Mouse (Mus musculus) kidney, postnatal 4 days (tissue): Measurements from ENCODE around the gene Smug1.

Source experiments
- DNase-seq, 2 experiments: peaks; one replicate each; pipeline ENCODE4 v3.0.0; 2021; ENCODE audit warnings: mixed read lengths in 2 of 2

Smug1 gene

DNA sequence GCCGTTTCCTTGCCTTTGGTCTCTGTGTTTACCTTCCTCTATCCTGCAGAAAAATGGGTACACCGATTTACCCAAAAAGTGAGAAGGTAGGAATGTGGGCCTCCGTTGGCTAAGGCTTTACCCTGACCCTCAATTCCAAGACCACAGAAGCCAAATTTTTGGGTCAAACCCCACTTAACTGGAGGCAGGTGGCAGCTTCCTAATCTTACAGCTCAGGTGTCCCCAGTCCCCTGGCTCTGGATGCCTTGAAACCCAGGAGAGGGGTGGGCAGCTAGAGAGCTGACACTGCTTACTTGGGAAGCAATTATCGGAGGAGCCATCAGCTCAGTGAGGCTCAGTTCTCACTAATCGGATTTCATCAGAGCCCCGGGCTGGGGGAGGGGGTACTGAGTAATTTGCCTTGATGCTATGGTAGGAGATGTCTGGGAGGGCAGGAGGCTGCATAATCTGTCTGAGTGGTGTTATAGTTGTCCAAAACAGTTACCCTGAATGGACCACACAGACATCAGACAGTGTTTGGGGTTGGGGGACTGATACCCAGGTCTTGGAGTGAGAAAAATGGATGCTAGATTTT lies at the start of gene Smug1:
Gene Smug1 (minus strand): TSS at position 51 of the 574 bp plus-strand sequence.
- no peak for DNase-seq

DNA sequence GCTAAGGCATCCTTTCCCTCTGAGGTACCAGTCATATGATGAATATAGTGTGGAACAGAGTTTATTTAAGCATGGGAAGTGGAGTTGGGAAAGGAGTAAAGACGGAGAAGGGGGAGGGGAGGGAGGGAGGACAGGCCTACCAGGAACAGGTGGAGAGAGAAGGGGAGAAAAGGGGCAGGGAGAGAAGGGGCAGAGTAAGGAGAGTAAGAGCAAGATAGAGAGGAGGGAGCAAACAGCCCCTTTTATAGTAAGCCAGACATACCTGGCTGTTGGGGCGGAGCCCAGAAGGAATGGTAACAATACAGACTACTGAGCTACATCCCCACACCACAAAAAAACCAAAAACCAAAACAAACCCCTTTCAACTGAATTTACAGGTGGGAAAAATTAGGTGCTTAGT lies 49.2 kb upstream of the Smug1 start:
- no peak for DNase-seq

DNA sequence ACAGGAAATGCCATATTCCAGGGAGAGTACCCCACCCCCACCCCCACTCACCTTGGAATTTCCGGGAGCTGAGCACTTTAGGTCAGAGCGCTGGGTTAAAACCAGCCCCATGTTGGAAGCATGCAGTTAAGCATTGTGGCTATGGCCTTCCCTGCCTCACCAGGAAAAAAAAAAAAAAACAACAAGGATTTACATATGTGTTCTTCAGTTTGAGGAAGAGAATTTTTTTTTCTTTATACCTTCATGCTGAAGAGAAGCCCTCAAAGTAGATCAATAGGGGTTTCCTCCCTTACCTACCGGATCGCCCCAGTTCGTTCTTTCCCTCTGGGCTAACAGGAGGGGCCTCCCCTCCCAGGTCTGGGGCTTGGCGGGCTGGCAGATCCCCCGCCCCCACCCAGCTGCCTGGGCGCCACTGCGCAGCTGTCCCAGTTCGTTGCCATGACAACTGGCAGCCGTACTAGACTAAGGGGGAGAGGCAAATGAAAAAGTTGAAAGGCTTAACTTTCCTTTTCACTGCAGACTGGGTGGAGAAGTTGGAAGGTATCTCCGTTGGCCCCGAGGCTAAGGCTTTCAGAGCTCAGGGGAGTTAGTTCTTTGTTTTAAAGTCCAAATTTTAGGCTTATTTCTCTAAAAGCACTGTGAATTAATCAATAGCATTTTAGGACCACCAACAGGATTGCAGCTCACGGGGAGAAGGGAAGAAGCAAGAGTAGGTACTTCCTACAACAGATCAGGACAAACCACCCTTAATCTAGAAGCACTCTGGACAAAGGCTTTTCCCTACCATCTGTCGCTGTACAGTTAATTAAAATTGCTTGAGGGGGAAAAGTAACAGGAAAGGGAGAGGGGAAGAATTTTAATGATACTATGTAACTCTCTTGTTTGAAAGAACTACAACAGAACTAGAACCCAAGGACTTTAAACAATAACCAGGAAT lies 48.3 kb upstream of the Smug1 start:
- peak; percentile 92 to 95 for DNase-seq

DNA sequence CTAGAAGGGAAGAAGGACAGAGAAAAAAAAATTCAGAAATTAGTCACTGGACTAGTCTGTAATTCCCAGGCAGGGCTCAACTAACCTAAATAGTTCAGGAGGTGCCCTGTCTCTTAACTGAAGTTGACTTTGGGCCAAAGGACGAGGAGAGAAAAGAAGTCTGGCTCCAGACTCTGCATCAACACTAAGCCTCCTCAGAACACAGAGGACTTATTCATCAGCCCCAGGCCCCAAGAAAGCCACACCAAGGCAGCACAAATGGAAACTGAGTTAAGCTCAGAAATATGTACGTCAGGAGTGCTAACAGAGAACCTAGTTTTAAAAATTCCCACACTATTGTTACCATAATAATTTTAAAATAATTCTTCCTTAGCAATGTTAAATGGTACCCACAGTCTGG lies 47.3 kb upstream of the Smug1 start:
- no peak for DNase-seq

DNA sequence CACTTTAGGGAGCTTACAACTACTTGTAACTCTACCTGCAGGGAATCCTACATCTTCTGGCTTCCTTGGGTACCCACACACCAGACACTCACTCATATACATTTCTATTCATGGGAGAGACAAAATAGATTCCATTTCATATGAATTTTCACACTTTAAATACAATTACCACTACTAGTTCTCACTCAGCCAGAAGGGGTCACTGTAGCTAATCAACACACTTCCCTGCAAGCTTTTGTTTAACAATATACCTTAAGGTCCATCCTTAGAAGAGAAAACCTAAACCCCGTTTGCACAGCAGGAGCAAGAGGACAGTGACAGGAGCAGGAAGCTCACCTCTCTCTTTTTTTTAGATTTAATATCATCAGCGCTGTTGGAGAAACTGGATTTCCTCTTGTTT lies 38.3 kb upstream of the Smug1 start:
- DNase-seq, result no peak

DNA sequence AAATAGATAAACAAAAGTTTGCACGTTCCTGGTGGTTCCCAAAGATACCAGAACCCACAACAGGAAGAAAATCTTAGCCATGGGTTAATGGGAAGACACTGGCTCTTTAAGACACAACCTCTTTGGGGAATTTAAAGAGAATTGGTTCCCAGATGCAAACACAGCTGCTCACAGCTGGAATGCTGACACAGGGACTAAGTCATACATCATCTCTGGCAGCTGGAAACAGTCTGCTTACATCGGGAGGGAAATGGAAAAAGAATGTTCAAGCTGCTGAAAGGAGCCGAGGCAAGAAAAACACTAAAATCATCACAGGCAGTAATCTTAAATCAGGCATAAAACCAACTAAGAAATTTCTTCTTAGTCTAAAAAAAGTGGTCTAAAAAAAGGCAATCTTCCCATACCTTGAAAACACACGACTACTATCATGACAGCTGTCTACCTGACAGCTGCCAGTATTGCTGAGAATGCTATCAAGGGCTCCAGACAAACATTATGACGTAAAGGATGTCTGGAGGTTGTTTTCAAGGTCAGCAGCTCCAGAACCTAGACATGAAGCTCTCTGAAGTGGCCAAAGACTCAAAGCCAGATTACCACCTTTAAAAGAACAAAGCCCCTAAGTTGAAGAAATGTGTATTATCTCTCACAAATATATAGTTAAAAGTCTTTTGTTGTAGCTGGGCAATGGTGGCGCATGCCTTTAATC lies 35.3 kb upstream of the Smug1 start:
- peak; percentile 83 to 87 for DNase-seq

DNA sequence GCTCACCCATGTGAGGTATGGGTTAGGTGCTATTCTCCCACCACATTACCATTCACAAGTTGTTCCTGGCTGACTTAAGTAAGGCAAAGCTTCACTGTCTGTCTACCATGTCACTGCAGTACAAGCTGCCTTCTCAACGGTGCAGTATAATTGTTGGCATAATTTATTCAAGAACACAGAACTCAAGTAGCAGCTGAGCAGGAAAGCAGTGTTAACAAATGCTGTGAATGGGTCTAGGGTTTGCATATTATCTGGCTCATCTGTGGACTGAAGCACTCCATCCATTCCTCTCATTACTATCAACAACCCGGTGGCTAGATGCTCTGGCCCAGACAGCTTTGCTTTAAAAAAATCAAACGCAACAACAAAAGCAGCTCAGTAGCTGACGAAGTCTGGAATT lies 30.9 kb upstream of the Smug1 start:
- DNase-seq, result no peak

DNA sequence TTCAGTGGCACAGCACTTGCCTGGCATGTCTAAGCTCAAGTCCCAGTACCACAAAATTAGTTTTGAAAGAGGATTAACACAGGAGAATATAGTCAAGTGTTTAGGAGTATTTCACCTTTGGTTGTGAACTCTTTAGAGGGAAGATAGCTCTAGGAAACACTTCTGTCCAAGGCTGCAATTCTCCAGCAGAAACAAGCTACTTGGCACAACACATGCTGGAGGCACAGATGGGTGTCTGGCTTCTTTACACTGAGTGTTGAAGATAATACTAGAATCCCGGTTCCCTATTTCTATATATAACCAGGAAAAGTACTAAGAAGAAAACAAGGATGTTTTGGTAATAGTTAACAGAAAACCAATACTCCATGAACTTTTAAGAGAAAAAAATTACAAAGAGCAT lies 29.9 kb upstream of the Smug1 start:
- no peak for DNase-seq

DNA sequence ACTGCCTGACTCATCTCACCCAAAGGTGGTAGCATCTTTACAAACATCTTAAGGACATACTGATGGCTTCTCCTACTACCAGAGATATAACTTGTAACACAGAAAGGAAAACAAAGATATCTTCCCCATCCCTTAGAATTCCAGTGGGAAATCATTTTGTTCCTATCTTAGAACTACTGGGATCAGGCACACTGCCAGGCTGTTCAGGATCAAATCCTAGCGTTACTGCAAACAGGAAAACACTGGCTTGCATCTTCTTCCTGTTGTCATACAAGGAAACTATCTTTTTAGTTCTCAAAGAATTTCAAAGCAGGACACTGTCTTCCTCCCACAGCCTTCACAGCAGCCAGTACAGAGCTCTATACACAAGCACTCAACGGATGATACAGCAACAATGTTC lies 26.7 kb upstream of the Smug1 start:
- peak; percentile 56 to 66 for DNase-seq

DNA sequence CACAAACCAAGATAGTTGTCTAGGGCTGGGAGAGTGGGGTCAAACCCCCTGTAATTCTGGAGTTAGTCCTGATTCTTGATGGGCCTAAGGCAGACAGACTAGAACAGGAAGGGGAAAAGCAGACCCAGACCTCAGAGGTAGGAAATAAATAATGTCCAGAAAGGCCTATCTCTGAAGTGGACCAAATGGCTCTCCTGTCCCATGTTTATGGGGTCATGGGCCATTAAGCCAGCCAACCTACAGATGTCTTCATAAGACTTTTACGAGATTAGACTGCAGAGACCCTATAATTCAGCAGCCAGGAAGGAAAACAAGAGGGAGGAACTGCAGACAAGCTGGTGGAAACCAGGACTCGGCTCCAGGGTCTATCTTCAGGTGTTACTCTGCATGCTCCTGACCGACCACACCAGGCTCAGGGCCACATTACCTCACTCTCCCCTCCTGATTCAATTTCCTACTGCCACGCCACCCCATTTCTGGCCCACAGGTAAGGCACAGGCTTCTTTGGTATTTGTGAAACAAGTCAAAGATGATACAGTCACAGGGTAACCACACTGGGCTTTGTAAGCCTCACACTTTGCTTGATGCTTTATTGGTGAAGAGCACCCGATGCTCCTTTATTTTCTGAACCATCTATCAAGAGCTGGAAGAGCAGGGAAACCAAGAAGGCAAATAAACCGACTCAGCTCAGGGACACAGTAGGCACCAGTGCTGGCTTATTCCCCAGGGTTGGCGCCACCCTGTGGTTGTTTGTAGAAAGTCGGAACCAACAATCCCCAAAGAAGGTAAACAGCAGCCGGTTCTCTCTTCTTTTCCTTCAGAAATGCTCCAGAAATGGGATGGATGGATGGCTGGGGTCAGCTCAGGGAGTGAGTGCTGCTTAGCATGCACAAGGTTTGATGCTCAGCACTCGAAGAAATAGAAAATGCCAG lies 23.9 kb upstream of the Smug1 start:
- DNase-seq, result peak; percentile 80 to 85

DNA sequence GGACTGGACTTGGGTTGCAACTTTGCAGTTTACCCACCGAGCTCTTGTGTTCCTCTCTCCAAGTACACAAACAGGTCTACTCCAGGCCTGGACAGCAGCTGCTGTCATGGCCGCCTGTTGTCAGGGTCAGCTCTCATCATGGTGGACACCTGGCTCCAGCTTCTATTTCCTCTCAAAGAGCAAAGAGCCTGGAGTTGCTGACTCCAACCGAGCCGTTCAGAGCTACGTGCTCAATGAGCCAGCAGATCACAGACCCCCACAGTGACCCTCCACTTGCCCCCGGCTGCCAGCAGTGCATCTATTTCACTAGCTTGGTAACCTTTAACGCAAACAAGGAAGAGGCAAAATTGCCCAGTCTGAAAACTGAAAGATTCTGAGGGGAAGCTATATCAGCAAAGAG lies 23.2 kb upstream of the Smug1 start:
- no peak for DNase-seq

DNA sequence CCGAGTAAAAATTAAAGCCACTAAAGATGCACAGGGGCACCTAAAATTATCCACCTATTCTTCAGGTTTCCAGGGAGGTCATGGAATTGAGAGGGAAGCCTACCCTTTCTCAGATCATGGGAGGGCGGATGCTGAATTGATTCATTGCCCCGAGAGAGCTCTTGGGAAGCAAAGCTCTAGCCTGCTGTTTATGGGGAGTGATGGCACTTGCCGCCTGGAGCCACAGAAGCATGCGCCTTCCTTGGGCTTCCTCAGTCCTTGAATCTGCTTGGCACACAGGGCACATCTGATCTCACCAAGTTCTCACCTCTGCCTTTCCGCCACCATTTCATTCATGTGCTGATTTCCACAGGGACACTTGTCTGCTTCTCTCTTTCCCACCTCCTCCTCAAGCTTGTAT lies 20.9 kb upstream of the Smug1 start:
- no peak for DNase-seq

DNA sequence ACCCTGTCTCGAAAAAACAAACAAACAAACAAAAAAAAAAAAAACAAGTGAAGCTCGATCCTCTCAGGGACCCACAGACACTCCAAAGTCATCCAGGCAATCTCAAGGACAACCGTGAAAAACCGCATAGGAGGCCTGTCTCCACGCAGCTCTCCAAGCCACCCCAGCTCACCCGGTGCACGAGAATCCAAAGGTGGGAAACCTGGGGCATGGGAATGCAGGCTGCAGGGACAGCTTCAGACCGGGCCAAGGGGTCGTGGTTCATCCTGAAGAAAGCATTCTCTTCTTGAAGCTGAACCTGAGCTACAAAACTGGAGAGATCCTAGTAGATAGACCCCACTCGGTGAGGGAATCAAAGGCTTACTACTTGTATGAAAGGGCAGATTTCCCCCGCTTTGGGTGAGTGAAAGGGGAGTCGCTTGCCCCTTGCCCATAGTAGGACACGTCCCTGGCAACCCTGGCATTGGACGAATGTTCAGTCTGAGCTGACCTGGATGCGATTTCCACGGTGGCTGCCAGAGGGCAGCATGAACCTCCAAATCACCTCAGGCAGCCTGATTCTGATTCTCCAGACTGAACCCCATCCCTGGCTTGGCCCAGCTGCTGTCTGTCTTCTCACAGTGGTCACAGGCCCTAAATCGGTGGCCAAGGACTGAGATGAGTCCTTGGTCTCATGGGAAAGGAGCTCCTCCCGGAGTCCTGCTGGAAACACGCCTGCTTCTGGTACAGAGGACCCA lies 18.7 kb upstream of the Smug1 start:
- peak; percentile 79 to 84 for DNase-seq

DNA sequence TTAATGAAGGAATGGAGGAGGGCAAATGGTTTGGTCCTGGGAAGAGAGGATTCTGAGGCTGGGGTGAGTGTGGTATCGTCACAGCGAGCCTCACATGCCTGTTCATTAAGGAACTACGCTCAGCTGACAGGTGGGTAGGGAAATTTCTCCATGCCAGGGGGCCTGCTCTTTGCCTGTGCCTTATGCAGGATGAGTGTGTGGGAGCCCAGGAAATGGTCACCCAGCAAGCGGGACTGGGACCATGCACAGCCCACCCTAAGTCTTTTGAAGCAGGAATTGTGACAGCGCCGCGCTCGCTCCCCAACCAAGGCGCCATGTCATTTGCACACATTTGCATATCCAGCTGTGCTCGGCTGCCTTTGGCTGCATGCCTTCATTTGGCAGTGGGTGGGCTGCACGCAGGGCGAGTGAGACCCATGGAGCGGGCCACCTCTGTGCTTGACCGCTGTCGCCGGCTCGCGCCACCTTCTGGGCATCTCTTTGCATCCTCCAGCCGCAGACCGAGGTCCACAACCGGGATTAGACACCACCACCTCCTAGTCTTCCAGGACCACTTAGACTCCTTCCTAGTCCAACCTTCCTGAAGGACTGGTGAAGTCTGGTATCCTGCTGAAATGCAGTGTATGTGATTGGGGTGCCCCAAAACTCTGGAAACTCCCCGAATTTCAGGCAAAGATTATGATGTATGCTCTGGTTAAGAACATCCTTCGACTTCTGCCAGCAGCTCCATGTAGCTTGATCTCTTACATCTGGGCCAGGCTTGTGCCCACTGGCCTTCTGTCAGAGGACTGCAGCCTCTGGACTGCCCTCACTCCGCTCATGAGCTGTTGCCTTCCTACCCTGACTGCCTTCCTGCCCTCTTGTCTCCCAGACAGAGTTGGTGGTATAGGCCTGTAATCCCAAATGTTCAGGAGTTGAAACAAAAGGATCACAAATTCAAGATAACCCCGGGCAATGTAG lies 17.0 kb upstream of the Smug1 start:
- DNase-seq, result peak; percentile 75 to 82

DNA sequence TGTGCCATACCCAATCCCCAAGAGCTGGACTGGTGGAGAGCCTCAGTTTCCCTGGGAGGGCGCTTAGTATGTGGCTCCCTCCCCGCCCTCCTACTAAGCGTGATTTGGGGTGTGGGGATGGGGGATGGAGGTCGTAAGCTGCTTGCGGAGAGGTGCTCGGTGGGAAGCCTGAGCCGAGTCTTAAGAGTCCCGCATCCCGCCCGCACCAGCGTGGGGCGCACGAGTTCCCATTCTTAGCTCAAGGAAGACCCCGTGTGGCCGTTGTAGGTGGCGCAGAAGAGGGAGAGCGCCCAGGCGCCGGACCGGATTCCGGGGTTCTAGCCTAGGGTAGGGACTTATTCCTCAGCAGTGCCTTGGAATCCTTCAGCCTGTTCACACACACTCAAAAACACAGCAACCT lies 16.2 kb upstream of the Smug1 start:
- peak; percentile 87 to 91 for DNase-seq

DNA sequence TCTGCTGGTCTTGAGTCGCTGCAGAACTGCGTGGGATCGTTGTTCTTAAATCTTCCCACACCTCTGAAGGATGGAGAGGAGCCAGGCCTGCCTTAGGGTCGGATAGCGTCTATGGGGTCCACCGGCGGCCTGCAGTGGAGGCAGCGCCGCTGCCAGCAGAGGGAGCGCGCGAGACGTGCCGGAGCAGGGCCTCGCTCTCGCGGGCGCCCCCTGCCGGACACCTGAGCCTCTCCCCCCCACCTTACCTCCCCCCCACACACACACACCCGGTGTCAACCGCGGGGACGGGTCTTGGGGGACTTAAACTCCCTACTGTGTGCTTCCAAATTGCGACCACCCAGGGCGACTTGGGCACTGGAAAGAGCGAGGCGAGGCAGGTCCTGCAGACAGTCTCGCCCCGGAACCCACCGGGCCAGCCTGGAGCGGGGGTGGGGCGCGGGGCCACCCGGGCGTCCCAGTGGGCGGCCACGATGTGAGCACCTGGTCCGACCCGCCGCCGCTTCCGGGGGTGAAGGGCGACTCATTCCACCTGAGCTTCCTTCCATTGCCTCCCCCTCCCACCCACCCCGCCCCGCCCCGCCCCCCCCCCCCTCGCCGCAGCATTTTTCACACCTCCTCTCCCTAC lies 15.4 kb upstream of the Smug1 start:
- peak; percentile 95 to 96 for DNase-seq

DNA sequence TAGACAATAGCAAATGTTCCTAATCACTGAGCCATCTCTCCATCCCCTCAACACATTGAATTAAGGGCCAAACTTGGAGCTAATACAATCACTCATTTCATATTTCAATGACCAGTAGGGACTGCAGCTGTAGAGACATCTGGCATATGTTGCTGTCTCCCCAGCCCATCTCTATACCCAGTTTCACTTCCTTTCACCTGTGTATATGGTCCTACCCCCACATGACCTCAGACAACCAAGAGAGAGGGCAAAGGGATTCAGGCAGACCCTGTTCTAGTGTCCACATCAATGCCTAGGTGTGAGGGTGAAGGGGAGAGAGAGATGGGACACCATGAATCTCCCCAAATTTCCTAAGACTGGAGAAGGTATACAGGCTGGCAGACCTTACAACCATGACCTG lies 13.5 kb upstream of the Smug1 start:
- no peak for DNase-seq

DNA sequence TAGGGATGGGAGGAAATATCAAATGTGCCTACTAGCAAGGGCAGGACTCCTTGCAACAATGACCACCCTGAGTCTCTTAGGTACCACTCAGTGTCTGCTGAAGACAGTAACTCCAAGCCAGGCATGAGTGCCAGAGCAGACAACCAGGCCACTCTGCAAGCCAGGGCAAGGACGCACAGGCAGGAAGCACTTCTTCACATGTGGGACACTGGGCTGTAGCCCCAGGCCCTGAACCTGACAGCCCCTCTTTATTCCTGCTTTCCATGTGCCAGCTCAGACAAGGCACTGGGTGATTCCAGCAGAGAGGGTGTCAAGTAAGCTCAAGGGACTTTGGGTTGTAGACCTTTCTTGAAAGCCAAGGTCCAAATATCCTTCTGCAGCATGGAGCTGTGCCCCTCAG lies 11.9 kb upstream of the Smug1 start:
- DNase-seq, result no peak

DNA sequence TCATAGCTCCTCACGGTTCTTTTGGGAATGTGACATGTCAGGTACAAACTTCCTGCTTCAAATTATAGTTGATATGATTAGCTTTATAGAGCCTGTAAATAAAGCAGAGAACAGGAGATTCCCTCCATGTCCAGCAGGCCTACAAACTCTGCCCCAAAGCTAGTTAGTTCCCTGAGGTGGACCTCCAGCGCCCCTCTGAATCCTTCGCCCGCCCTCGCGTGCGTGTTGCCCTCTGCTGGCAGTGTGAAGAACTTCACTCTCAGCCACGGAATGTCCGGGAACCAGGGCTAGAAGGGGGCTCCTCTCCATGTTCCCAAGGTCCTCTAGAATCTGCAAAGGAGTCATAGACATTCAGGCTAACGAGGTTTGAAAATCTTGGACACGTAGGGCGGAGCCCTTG lies 11.2 kb upstream of the Smug1 start:
- peak; percentile 80 to 83 for DNase-seq

DNA sequence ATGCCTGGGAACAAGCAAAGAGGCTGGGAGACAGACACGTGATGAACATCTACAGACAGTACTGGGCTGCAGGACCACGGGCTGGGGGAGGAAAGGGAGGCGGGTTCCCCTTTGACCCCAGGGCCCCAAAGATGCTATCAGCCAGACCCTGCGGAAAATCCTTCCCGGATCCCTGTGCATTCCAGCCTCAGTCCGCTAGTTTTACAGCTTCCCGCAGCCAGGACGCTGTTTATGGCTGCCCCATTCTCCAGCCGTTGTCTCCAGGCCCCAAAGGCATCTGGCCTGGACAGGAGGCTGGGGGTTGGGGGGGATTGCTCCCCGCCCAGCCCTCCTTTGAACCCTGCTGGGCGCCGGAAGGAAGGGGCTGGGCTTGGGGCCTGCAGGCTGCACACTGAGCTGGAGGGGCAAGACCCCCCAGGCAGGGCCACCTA lies 10.7 kb upstream of the Smug1 start:
- DNase-seq, result peak; percentile 46 to 60
